Mouse (Mus musculus) midbrain, postnatal 0 days (tissue): ENCODE measurements at regions not wholly inside any gene's neighbourhood (a gene's known extent, or its start where the extent isn't known, plus 50 kb on each side); places are given as distances from the start of the nearest gene placed in this dataset.

Experiments used
- ATAC-seq: fragments of 200-750 bp; cut with Nextera tagmentation; 2 replicates; pipeline ENCODE4 v1.8.0; 2017; ENCODE audit warnings: moderate number of reproducible peaks, mild to moderate bottlenecking, moderate TSS enrichment, moderate library complexity; ENCODE audit not compliant: low FRiP score
- DNase-seq: peaks from one replicate; pipeline ENCODE4 v3.0.0-alpha.2; 2015; ENCODE audit warnings: low spot score
- H3K27ac ChIP-seq: fragments of 300-500 bp; sonication (generic); 2 replicates; pipeline ENCODE4 v1.5.1; 2014; ENCODE audit warnings: low read depth, mild to moderate bottlenecking, low read length, mixed read lengths
- H3K27me3 ChIP-seq: fragments of 300-500 bp; sonication (generic); 2 replicates; pipeline ENCODE4 v1.6.1; 2014; ENCODE audit warnings: low read length, control low read depth, mixed read lengths; ENCODE audit not compliant: insufficient read depth
- H3K36me3 ChIP-seq: fragments of 300-500 bp; sonication (generic); 2 replicates; pipeline ENCODE4 v1.6.1; 2014; ENCODE audit warnings: low read length, control low read depth, mixed read lengths; ENCODE audit not compliant: insufficient read depth
- H3K4me1 ChIP-seq: fragments of 300-500 bp; sonication (generic); 2 replicates; pipeline ENCODE4 v1.6.1; 2014; ENCODE audit warnings: mild to moderate bottlenecking, control low read depth, antibody characterized with exemption, low read length, mixed read lengths; ENCODE audit not compliant: insufficient read depth
- H3K4me2 ChIP-seq: fragments of 300-500 bp; sonication (generic); 2 replicates; pipeline ENCODE4 v1.6.1; 2014; ENCODE audit warnings: low read depth, mild to moderate bottlenecking, low read length, mixed read lengths; ENCODE audit not compliant: poor library complexity, severe bottlenecking
- H3K4me3 ChIP-seq: fragments of 300-500 bp; sonication (generic); 2 replicates; pipeline ENCODE4 v1.5.1; 2014; ENCODE audit warnings: low read depth, mild to moderate bottlenecking, low read length, moderate library complexity
- H3K9ac ChIP-seq: fragments of 300-500 bp; sonication (generic); replicated peaks from 2 replicates; pipeline ENCODE4 v1.6.1; 2014; ENCODE audit warnings: mild to moderate bottlenecking, low read length, moderate library complexity, mixed read lengths; ENCODE audit not compliant: poor library complexity, severe bottlenecking
- H3K9me3 ChIP-seq: fragments of 300-500 bp; sonication (generic); 2 replicates; pipeline ENCODE4 v1.6.1; 2016; ENCODE audit warnings: low read length, control low read depth
- CTCF ChIP-seq: IDR thresholded peaks from 2 replicates; pipeline ENCODE4 v1.5.1; 2016; ENCODE audit warnings: antibody characterized with exemption, mild to moderate bottlenecking
- WGBS: fragments of 180-500 bp; shearing (Covaris S2); extraction: QIAGEN DNeasy Blood & Tissue Kit; methylation state at CpG from one replicate; pipeline ENCODE4 v1.1.7; 2014; 5-methylcytosine and 5-hydroxymethylcytosine counted together

DNA sequence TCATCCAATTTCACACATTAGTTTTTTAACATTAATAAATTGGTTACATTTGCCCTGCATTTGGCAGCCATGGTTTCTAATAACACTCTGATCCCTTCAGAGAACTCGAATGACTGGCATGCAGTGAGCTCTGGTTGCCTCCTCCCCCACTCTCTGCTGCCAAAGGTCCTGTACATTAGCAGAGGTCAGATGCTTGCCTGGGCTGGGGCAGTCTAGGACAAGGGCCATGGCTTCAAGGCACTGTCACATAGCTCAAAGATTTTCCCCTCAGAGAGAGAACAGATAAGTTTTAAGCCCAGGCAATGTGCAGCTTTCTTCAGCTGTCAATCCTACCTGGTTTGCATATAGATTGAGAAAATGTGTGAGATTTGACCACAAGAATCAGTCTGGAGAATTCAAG lies 110.2 kb upstream of the Wars2 start:
- no peaks in the 10 kb centered on the region for H3K27me3 ChIP-seq
- DNase-seq = no peak
- no peak overlapping the region for H3K27ac ChIP-seq
- H3K4me1 ChIP-seq = no peaks in the 10 kb centered on the region
- H3K4me2 ChIP-seq = no peak overlapping the region
- TF ChIP-seq CTCF = no peak
- no peak overlapping the region for H3K4me3 ChIP-seq
- 44% methylated on average over 1 of the region's 1 CpGs for WGBS
- ATAC-seq = peak; percentile 44
- no peaks in the 10 kb centered on the region for H3K9me3 ChIP-seq
- H3K36me3 ChIP-seq = no peaks in the 10 kb centered on the region
- H3K9ac ChIP-seq = no peak overlapping the region

DNA sequence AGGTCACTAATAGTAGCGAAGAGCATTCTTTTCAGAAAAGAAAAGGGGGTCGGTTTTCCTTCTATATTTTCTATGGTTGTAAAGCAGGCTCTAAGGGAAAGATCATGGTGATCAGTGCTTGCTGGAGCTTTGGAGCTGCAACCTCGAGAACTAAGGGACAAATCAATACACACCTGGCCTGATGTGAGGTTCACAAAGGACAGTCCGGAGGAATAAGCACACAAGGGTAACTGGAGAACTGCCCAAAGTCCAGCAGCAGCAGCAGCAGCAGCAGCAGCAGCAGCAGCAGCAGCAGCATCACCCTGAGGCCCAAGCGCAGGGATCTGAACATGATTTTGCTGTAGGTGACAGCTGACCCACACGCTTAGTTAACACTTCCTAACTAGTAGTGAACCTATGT lies 94.7 kb upstream of the Wars2 start:
- Histone ChIP-seq H3K4me3 (no peak overlapping the region), H3K4me2 (no peak overlapping the region), H3K4me1 (no peaks in the 10 kb centered on the region), H3K27me3 (no peaks in the 10 kb centered on the region), H3K9me3 (no peaks in the 10 kb centered on the region), H3K27ac (no peak overlapping the region), H3K9ac (no peak overlapping the region), H3K36me3 (no peaks in the 10 kb centered on the region)
- ATAC-seq (no peak), DNase-seq (no peak)
- TF ChIP-seq CTCF = no peak
- WGBS = 83% methylated on average over 6 of the region's 6 CpGs

DNA sequence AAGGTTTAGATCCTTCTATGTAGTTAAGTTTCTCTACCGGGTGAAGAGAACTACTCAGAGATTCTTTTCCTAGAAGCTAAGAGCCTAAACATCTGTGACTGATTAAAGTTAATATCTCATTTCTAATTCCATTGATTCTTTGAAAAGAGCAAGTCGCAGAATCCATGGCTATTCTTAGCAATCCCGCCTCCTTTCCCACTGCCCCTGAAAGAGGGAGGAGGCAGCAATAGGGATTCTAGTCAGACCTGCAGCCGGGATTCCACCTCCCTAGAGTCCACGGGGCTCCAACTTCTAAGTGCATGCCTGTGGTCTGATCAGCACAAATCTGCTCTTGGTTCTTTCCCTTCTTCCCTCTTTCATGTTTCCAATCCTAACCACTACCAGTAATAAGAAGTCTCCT lies 93.7 kb upstream of the Wars2 start:
- WGBS = 50% methylated on average over 5 of the region's 5 CpGs
- ATAC-seq (no peak), DNase-seq (no peak)
- Histone ChIP-seq H3K4me2 (no peak overlapping the region), H3K4me1 (no peaks in the 10 kb centered on the region), H3K9me3 (no peaks in the 10 kb centered on the region), H3K27me3 (no peaks in the 10 kb centered on the region), H3K36me3 (no peaks in the 10 kb centered on the region), H3K4me3 (no peak overlapping the region), H3K9ac (no peak overlapping the region), H3K27ac (no peak overlapping the region)
- no peak for TF ChIP-seq CTCF

DNA sequence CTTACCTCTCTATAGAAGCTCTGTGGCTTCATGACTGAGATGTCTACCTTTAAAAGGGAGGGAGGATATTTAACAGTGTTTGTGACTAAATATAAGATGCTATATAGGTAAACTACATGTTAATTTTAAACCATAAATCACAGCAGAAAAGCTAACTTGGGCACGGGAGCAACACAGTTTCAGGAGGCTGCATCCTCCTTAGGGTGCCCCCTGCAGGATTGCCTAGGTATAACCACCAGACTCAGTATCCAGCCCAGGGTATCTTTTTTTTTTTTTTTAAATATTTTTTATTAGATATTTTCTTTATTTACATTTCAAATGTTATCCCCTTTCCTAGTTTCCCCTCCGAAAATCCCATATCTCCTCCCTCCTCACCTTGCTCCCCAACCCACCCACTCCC lies 91.6 kb upstream of the Wars2 start:
- WGBS = 79% methylated on average over 2 of the region's 2 CpGs
- H3K27me3 ChIP-seq = no peaks in the 10 kb centered on the region
- DNase-seq = no peak
- H3K4me1 ChIP-seq = no peaks in the 10 kb centered on the region
- no peak for TF ChIP-seq CTCF
- H3K9ac ChIP-seq = no peak overlapping the region
- no peak overlapping the region for H3K27ac ChIP-seq
- H3K9me3 ChIP-seq = no peaks in the 10 kb centered on the region
- no peak overlapping the region for H3K4me2 ChIP-seq
- no peaks in the 10 kb centered on the region for H3K36me3 ChIP-seq
- ATAC-seq = no peak
- H3K4me3 ChIP-seq = no peak overlapping the region

DNA sequence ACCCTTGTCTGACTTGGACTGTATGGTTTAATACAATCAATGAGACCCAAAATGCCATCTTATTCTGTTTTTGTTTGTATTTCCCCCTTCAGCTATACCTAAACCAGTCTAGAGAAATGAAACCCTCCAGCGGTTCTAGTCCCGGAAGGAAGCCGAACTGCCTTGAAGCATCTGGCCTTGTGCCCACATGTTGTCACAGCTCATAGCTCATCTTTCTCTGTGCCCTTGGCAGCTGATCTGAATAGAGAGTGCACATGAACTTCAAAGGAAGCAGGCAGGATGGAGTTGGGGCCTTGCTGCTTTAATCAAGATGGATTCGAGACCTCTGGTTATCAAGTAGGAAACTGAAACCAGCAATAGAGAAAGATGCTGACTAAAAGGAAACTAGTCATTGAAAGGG lies 88.7 kb upstream of the Wars2 start:
- Histone ChIP-seq H3K4me3 (no peak overlapping the region), H3K27me3 (no peaks in the 10 kb centered on the region), H3K9me3 (no peaks in the 10 kb centered on the region), H3K9ac (no peak overlapping the region), H3K27ac (no peak overlapping the region), H3K4me2 (no peak overlapping the region), H3K36me3 (no peaks in the 10 kb centered on the region), H3K4me1 (no peaks in the 10 kb centered on the region)
- peak; percentile 30 for DNase-seq
- 0 out of 2 replicates have a peak, but pooled peaks have one; percentile 27 for ATAC-seq
- no peak for TF ChIP-seq CTCF
- 74% methylated on average over 4 of the region's 4 CpGs for WGBS

DNA sequence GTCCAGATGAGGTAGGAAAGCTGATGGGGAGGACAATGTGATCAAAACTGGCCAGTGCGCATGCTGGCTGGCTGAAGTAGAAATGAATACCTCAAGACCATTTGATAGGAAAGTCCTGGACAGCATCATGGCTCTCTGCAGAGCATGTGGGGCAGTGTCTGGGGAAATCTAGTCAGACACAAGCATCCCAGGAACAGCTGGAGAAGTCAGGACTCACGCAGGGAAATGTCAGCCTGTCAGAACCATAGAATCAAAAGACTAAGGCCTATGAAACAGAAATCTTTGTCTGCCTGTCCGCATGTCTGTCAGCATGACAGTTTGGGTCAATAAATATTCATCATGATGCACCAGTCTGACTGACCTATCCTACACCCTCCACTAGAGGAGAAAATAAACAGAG lies 73.7 kb upstream of the Wars2 start:
- H3K27ac ChIP-seq = no peak overlapping the region
- no peaks in the 10 kb centered on the region for H3K9me3 ChIP-seq
- no peaks in the 10 kb centered on the region for H3K36me3 ChIP-seq
- H3K4me3 ChIP-seq = no peak overlapping the region
- peak; percentile 2 for DNase-seq
- no peaks in the 10 kb centered on the region for H3K4me1 ChIP-seq
- no peak for ATAC-seq
- no peak for TF ChIP-seq CTCF
- no peak overlapping the region for H3K4me2 ChIP-seq
- H3K27me3 ChIP-seq = no peaks in the 10 kb centered on the region
- 74% methylated on average over 3 of the region's 3 CpGs for WGBS
- no peak overlapping the region for H3K9ac ChIP-seq
